Mouse (Mus musculus) adrenal gland, postnatal 25 days (tissue): Measurements from ENCODE around the gene Lars2. TPM values are rescaled to one million over a fixed set of nuclear protein-coding genes. Genes with fewer than 3 reads are reported as not detected.
"Not testable (repeated sequence)": the region's sequence is repeated elsewhere in the genome, so short reads cannot be mapped to it uniquely, and the experiment has no call there.

Experiments
- DNase-seq: peaks from one replicate; pipeline ENCODE4 v3.0.0; 2021; ENCODE audit warnings: mixed read lengths
- total RNA-seq: library from RNA; stranded (reverse); gene quantifications from 2 replicates; pipeline ENCODE4 v1.2.3, GENCODE M21; 2021

Lars2 gene
- total RNA-seq, 1 experiment from 2014 or later: 68.1 TPM

GRCm38 (mm10) chr9:123391140-123391849, 24.6 kb downstream of the Lars2 start:
- DNase-seq: no peak

GRCm38 (mm10) chr9:123394856-123395255, 28.1 kb downstream of the Lars2 start:
- no peak for DNase-seq

GRCm38 (mm10) chr9:123397701-123398100, 31.0 kb downstream of the Lars2 start:
- DNase-seq: no peak

- DNase-seq: no peak
Observed at GRCm38 (mm10) chr9:123402215-123402614, 35.5 kb downstream of the Lars2 start.

GRCm38 (mm10) chr9:123403031-123403430, 36.3 kb downstream of the Lars2 start:
- DNase-seq: no peak

GRCm38 (mm10) chr9:123405231-123405630, 38.5 kb downstream of the Lars2 start:
- no peak for DNase-seq

- no peak for DNase-seq
Observed at GRCm38 (mm10) chr9:123408771-123409170, 42.0 kb downstream of the Lars2 start.

- DNase-seq: no peak
Observed at GRCm38 (mm10) chr9:123429863-123430262, 63.1 kb downstream of the Lars2 start.

- DNase-seq: no peak
Observed at GRCm38 (mm10) chr9:123430973-123431372, 64.2 kb downstream of the Lars2 start.

- DNase-seq: no peak
Observed at GRCm38 (mm10) chr9:123438223-123438622, 71.5 kb downstream of the Lars2 start.

- no peak for DNase-seq
Observed at GRCm38 (mm10) chr9:123440230-123441058, 73.7 kb downstream of the Lars2 start.

- not testable (repeated sequence) for DNase-seq
Observed at GRCm38 (mm10) chr9:123447101-123447500, 80.4 kb downstream of the Lars2 start.

GRCm38 (mm10) chr9:123448594-123448993, 81.9 kb downstream of the Lars2 start:
- DNase-seq: no peak

GRCm38 (mm10) chr9:123450174-123450573, 83.4 kb downstream of the Lars2 start:
- peak; percentile 47 for DNase-seq

- DNase-seq: no peak
Observed at GRCm38 (mm10) chr9:123451772-123452171, 85.0 kb downstream of the Lars2 start.

GRCm38 (mm10) chr9:123456634-123457602, 90.2 kb downstream of the Lars2 start:
- no peak for DNase-seq

- DNase-seq: peak; percentile 24
Observed at GRCm38 (mm10) chr9:123457603-123458002, 90.9 kb downstream of the Lars2 start.

- DNase-seq: no peak
Observed at GRCm38 (mm10) chr9:123467141-123467620, 100.5 kb downstream of the Lars2 start.

- no peak for DNase-seq
Observed at GRCm38 (mm10) chr9:123468406-123469085, 101.8 kb downstream of the Lars2 start.

- no peak for DNase-seq
Observed at GRCm38 (mm10) chr9:123469087-123469486, 102.4 kb downstream of the Lars2 start.

GRCm38 (mm10) chr9:123473377-123473776, 106.7 kb downstream of the Lars2 start:
- no peak for DNase-seq
